Mouse (Mus musculus): Measurements from ENCODE around the gene Cryl1.

Cryl1 gene

GRCm38 (mm10) chr14:57398065-57398757, at the start of gene Cryl1:
Gene Cryl1, minus strand, starts transcription at chr14:57398529.
- DNase-seq: peak; percentile 98

GRCm38 (mm10) chr14:57430451-57430850, 32.1 kb upstream of the Cryl1 start:
- DNase-seq: no peak

GRCm38 (mm10) chr14:57424212-57424561, 25.9 kb upstream of the Cryl1 start:
- no peak for DNase-seq

DNA sequence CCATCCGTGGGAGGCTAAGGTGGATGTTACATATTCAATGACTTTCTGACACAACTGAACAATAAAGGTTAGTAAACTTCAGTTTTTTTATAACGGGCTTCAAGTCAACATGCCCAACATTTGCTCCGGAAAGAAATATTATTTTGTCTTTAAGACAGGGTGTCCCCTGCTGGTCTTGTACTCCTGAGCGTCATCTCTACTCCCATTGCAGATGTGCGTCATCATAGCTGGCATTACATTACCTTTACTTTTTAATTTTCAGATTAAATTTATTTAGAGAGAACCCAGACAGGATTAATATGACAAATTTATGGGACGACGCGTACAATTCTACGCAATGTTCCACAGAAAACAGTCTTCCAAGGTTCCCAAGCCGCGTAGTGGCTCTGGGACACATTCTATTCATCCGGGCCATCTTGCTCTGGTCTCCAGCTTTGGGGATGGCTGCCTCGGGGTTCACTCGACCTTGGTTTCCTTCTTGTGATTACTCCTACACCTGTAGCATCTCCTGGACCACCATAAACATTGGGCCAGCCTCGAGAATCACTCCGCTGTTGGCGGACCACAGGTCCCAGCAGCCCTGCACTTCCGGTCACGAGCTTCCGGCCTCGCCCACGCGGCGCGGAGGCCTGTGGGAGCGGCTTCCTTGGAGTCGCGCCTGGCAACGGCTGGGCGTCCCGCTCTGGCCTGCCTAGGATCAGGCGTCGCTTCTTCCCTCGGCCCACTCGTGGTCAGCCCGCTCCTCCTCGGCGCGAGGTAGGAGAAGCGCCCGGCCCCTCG, 25.3 kb upstream of the Cryl1 start, which contains the start of gene Ift88:
Ift88 (plus strand) TSS at position 631 of the 780 bp plus-strand sequence.
- DNase-seq: peak; percentile 87

GRCm38 (mm10) chr14:57417187-57417586, 18.9 kb upstream of the Cryl1 start:
- DNase-seq: no peak

GRCm38 (mm10) chr14:57412166-57412565, 13.8 kb upstream of the Cryl1 start:
- DNase-seq: no peak

DNA sequence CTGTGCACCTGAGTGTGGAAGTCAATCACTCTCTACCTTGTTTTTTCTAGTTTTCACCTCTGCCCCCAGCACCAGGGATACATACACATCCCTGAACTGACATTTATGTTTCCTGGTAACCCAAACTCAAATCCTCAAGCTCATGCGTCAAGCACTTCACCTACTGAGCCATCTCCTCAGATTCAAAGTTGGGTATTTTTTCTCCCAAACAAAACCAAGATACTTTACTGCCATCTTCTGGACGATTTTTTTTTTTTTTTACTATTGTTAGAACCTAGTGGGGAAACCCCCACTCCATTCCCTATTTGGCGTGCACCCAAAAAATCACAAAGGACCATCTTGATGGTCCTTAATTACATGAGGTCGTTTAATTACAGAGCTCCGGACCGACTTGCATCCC, 10.8 kb upstream of the Cryl1 start:
- DNase-seq: no peak

DNA sequence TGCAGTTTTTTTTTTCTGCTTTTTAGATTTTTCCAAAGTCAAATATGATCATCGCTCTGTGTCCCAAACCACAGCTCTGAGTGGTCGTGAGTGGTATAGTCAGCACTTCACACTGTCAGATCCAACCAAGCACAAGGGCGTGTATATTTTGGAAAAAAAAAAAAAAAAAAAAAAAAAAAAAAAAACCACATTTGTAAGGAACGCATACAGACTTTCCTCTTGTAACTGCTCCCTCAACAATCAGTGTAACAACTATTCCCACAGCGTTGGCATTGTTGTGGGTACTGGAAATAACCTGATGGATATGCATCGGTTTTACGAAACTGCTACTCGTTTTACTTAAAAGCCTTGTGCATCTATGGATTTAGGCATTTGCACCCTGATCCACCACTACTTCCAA, 9.8 kb upstream of the Cryl1 start:
- no peak for DNase-seq

GRCm38 (mm10) chr14:57407039-57407987, 9.0 kb upstream of the Cryl1 start:
- DNase-seq: peak; percentile 78

DNA sequence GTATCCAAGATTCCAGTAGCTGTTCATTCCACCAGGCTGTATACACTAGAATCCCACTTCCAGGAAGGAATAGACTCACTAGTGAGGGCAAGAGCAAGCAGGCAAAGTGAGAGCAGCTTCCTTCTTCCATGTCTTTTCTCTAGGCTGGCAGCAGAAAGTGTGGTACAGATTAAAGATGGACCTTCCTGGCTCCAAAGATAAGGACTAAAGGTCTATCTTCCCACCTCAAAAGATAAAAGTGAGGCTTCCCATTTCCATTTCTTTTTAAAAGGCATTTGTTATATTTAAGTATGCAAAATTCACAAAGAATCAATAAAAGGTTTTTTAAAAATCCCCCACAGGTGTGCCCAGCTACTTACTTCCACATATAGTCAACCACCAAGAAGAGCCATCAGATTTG, 4.5 kb upstream of the Cryl1 start:
- no peak for DNase-seq

GRCm38 (mm10) chr14:57398813-57399427, 591 bp upstream of the Cryl1 start:
- no peak for DNase-seq

- no peak for DNase-seq
Measured at GRCm38 (mm10) chr14:57397221-57397620, 1.1 kb downstream of the Cryl1 start.

DNA sequence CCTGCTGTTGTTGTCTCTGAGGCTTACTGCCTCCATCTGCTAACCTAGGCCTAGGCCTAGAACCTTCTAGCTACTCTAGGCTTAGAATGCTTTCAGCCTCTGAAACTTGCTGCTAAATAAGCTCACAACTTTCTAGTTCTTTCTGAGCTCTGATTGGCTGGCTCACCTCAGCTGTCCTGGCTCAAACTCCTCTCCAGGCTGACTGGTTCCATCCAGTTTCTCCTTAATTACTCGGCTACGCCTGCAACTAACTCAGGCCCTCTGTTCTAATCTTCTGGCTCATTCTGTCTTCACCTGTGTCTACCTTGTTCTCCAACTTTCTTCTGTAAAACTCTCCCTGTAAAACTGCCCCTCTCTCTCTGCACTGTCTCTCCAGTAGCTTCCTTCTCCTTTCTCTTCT, 2.9 kb downstream of the Cryl1 start:
- no peak for DNase-seq

GRCm38 (mm10) chr14:57392278-57392677, 6.1 kb downstream of the Cryl1 start:
- no peak for DNase-seq

GRCm38 (mm10) chr14:57391621-57392020, 6.7 kb downstream of the Cryl1 start:
- DNase-seq: no peak

- no peak for DNase-seq
Measured at GRCm38 (mm10) chr14:57386758-57387561, 11.4 kb downstream of the Cryl1 start.

DNA sequence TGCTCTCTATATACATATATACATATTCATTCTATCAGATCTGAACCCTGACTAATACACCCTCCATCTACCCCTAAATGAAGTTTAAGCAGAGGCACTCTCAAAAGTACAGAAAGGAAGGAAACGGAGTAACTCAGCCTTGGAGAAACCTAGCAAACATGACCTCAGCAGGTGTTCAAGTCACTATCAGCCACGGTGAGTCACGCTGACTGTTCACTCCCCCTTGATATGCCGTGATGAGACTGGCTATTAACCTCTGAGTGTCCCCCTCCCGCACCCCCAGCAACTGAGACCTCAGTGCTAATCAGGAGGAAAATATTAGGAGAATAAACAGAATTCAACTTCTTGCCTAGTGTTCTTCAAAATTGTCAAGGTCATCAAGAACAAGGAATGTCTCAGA, 12.7 kb downstream of the Cryl1 start:
- DNase-seq: no peak

DNA sequence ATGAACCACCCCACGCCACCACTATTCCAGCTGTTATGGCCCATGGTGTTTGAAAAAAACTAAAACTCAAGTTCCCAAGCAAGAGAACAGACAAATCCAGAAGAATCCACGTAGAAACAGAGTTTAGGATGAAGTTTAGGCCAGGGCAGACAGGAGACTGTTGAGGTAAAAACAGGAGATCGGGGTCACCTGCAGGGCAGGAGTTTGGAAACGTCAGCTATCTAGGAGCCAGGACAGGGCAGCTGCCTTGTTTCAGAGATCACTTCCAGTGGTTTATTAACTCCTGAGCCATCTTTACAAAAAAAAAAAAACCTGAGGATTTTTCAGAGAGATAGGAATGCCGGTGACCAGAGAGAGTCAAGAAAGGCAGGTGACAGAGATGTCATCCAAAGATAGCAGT, 20.8 kb downstream of the Cryl1 start:
- DNase-seq: no peak

- no peak for DNase-seq
Measured at GRCm38 (mm10) chr14:57376956-57377355, 21.4 kb downstream of the Cryl1 start.

- DNase-seq: no peak
Measured at GRCm38 (mm10) chr14:57376016-57376415, 22.3 kb downstream of the Cryl1 start.

DNA sequence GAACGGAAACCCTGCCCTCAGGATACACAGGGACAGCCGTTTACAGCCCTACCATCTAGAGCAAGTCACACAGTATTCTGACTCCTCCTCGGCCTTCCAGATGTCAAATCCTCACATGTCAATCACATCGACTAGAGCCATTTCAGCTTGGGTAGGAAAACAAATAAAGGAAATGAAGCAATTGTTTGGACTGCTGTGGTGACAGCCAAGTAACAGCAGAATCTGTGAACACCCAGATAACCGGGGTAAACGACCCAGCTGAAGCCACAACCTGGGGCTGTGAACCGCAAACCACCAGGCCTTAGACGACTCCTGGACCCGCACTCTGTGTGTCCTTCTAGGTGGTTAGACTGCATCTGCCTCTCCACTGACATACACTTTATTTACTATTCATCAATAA, 23.1 kb downstream of the Cryl1 start:
- DNase-seq: no peak

Data from thymus, postnatal 4 days (tissue).